Mouse (Mus musculus) spleen, adult 2 months (tissue): ENCODE results near the gene Stox2. TPM values are rescaled to one million over a fixed set of nuclear protein-coding genes. Genes with fewer than 3 reads are reported as not detected.
A peak's percentile ranks its signal among the peaks of the same experiment; 100 is the strongest.
"Not testable (repeated sequence)": the region's sequence is repeated elsewhere in the genome, so short reads cannot be mapped to it uniquely, and the experiment has no call there.

Experiments used
- DNase-seq, 2 experiments: peaks; one replicate each; pipeline versions ENCODE4 v3.0.0 to v3.0.0-alpha.2; 2012 to 2021; ENCODE audit warnings: low spot score in 2 of 2, low read depth in 1 of 2
- H3K27ac ChIP-seq: fragments of 200-500 bp; 2 replicates; pipeline ENCODE4 v1.5.1; 2012; ENCODE audit warnings: low read length, inconsistent platforms; ENCODE audit not compliant: insufficient read depth
- H3K27me3 ChIP-seq: fragments of 200-500 bp; 2 replicates; pipeline ENCODE4 v1.6.1; 2012; ENCODE audit warnings: mild to moderate bottlenecking, moderate library complexity, low read length, inconsistent platforms; ENCODE audit not compliant: control insufficient read depth, insufficient read depth
- H3K36me3 ChIP-seq: fragments of 200-500 bp; 2 replicates; pipeline ENCODE4 v1.6.1; 2012; ENCODE audit warnings: mild to moderate bottlenecking, low read length, inconsistent platforms; ENCODE audit not compliant: control insufficient read depth, insufficient read depth
- H3K4me1 ChIP-seq: fragments of 200-500 bp; 2 replicates; pipeline ENCODE4 v1.6.1; 2011; ENCODE audit warnings: inconsistent platforms; ENCODE audit not compliant: control insufficient read depth, insufficient read depth, insufficient read length
- H3K4me3 ChIP-seq: fragments of 200-500 bp; 2 replicates; pipeline ENCODE4 v1.5.1; 2011; ENCODE audit warnings: mild to moderate bottlenecking, inconsistent platforms; ENCODE audit not compliant: insufficient read depth, insufficient read length; ENCODE audit errors: extremely low read depth
- CTCF ChIP-seq: fragments of 200-500 bp; IDR thresholded peaks from 2 replicates; pipeline ENCODE4 v1.5.1; 2011; ENCODE audit warnings: mild to moderate bottlenecking, inconsistent platforms; ENCODE audit not compliant: insufficient read depth, insufficient read length, insufficient replicate concordance; ENCODE audit errors: extremely low read depth
- POLR2A ChIP-seq: fragments of 200-500 bp; IDR thresholded peaks from 2 replicates; pipeline ENCODE4 v1.6.1; 2011; ENCODE audit warnings: low read depth, low read length, inconsistent platforms
- WGBS: fragments of 180-500 bp; shearing (Covaris S2); methylation state at CpG from one replicate; pipeline ENCODE4 v1.1.7; 2018; 5-methylcytosine and 5-hydroxymethylcytosine counted together
- polyA plus RNA-seq: library from polyadenylated mRNA; depleted of rRNA; stranded (reverse); fragments of >200 nt; gene quantifications from 2 replicates; pipeline ENCODE4 v1.2.3, GENCODE M21; 2012

Gene Stox2
- polyA plus RNA-seq, 1 experiment, result 0.50 TPM

DNA sequence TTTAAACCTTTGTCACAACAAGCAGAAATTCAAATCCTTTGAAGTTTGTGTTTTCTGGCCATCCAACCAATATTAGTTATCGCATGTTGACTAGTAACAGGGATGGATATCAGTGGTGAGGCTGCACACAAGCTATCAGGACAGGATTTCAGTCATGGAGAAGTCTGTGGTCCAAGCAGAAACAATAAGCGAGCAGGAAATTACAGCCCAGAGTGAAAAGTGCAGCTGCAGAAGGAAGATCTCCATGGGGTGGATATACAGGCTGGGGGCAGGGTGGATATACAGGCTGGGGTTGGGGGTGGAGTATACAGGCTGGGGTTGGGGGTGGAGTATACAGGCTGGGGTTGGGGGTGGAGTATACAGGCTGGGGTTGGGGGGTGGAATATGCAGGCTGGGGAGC is 10.3 kb downstream of the Stox2 start:
- no peaks in the 10 kb centered on the region for H3K4me1 ChIP-seq
- H3K4me3 ChIP-seq, result no peak overlapping the region
- no peak for TF ChIP-seq POLR2A
- no peak for TF ChIP-seq CTCF
- WGBS, result 82% methylated on average over 2 of the region's 2 CpGs
- DNase-seq, result no peak
- H3K27ac ChIP-seq, result no peak overlapping the region
- no peaks in the 10 kb centered on the region for H3K27me3 ChIP-seq
- H3K36me3 ChIP-seq, result no peaks in the 10 kb centered on the region

DNA sequence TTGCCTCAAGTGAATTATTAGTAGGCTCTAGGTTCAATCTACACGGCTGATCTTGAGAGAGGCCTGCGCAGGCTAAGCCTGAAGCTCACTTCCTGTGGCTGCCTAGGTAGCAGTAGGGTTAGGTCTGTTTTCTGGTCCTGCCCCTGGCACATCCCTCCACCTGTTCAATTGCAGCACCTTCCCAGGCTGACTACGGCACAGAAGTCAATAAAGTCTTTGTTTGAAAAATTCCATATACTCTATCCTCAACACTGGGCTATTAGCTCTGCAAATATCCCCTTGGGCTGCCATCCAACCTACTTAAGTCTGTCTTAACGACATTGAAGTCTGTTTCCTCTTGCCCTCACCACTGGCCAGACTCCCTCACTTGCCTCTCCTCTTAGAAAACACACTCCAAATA is 10.8 kb downstream of the Stox2 start:
- Histone ChIP-seq H3K27ac (no peak overlapping the region), H3K27me3 (no peaks in the 10 kb centered on the region), H3K36me3 (no peaks in the 10 kb centered on the region), H3K4me1 (no peaks in the 10 kb centered on the region), H3K4me3 (no peak overlapping the region)
- 70% methylated on average over 4 of the region's 4 CpGs for WGBS
- no peak for TF ChIP-seq CTCF
- no peak for TF ChIP-seq POLR2A
- no peak for DNase-seq

DNA sequence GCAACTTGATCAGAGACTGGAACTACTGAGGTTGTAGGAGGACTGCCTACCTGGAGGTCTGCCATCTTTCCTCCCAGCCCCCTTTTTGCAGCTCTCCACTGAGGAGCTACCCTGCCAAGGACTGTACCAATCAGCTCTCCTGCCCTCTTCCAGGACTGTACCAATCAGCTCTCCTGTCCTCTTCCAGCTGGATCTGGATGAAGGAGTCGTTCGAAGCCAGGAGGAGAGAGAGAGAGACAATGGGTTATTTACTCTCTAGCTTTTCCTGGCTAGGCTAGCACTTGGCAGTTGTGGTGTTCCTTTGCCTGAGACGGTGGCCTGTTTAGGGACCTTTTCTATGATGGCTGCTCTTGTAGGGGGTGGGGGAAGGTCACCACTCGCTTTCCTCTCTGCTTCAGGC is 14.9 kb downstream of the Stox2 start:
- H3K36me3 ChIP-seq, result no peaks in the 10 kb centered on the region
- H3K4me1 ChIP-seq, result no peaks in the 10 kb centered on the region
- no peaks in the 10 kb centered on the region for H3K27me3 ChIP-seq
- H3K4me3 ChIP-seq, result no peak overlapping the region
- no peak for DNase-seq
- H3K27ac ChIP-seq, result no peak overlapping the region
- 74% methylated on average over 4 of the region's 4 CpGs for WGBS
- TF ChIP-seq CTCF (no peak), POLR2A (no peak)

DNA sequence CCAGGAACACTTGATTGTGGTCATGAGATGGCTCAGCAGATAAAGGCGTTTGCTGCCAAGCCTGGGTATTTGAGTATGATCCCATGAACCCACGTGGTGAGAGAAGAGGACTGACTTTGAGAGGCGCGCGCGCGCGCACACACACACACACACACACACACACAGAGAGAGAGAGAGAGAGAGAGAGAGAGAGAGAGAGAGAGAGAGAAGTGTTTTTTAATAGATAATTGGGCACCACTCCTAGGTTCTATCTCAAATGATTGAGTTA is 32.0 kb downstream of the Stox2 start:
- 15% methylated on average over 8 of the region's 8 CpGs for WGBS
- H3K4me1 ChIP-seq, H3K36me3 ChIP-seq, H3K4me3 ChIP-seq, DNase-seq, H3K27ac ChIP-seq: not testable (repeated sequence)
- peaks cover 20% of the 10 kb centered on the region for H3K27me3 ChIP-seq

DNA sequence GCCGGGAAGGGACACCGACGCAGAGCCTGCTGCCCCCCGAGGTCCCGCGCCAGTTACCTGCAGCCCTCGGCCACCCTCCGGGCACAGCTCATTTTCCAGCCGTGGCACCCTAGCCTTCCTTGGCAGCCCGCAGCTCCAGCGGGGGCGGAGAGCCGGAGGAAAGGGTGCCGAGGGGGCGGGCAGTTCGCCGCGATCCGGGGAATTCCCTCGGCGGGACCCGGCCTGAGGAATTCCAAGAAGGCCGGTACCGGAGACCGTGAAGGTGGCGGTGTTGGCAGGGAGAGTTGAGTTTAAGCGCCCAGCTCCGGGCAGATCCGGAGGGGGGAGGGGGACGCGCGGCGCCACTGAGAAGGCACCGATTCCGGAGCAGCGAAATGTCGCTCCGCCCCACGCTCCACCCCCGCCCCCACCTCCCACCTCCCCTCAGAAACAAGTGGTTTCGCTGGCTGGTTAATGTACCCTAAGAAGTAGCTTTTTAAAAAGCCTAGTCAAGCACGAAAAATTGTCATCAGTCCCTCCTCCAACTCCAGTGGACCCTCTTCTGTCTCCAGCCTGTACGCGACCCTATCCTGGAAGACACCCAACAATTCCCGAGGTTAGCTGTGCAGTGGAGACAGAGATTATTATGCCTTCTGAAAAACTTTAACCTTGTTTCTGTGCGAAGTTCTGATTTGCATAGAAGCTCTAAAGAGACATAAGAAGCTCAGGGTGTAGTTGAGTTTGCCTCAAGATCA is 32.5 kb downstream of the Stox2 start:
- TF ChIP-seq CTCF, result no peak
- peak in 1 of 2 experiments; percentile 3 for DNase-seq
- Histone ChIP-seq H3K4me3 (peak overlapping the region; percentile 44; the same call in 1 of the 2 replicates), H3K27me3 (peaks cover 22% of the 10 kb centered on the region), H3K36me3 (no peaks in the 10 kb centered on the region), H3K4me1 (peaks cover 5% of the 10 kb centered on the region; the same call in 1 of the 2 replicates), H3K27ac (no peak overlapping the region)
- WGBS, result 1% methylated on average over 44 of the region's 46 CpGs

DNA sequence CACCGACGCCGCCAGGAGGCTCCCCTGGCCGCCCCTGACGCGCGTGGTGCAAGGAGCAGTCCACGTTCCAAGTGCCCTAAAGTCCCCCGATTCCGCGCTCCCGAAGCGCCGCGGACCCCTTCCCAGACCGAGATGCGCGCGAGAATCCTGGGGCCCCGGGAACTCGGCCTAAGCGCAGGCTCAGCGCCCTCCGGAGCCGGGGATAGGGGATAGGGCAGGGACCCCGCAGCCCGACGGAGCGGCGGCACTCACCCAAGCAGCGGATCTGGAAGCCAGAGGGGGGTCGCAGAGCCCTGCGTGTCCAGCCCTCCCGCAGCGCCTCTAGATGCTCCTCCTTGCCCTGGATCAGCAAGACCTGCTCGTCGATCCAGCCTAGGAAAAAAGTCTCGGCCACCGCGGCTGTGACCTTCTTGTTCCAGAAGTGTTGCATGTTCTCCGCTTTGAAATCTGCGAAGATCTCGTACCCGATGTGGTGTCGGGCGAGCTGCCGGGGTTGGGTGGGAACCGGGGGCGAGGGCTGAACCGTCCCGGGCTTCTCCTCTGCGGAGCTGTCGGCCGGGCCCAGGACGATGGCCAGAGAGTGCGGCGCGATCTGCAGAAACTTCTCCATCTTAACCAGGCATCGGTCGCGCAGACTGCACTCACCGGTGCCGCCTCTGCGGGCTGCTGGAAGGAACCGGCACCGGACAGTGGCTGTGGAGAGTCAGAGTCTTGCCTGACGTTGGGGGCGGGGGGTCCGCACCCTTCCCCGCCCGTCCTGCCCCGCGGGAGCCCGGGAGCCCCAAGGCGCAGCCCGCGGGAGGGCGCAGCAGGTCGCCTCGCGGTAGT is 33.3 kb downstream of the Stox2 start:
- 2% methylated on average over 76 of the region's 81 CpGs for WGBS
- DNase-seq, result no peak

More for the DNA sequence above, 33.3 kb downstream of the Stox2 start:
- Histone ChIP-seq H3K27ac (no peak overlapping the region), H3K27me3 (peaks cover 22% of the 10 kb centered on the region), H3K4me1 (peaks cover 5% of the 10 kb centered on the region; the same call in 1 of the 2 replicates), H3K4me3 (peak overlapping the region; percentile 44), H3K36me3 (no peaks in the 10 kb centered on the region)
- TF ChIP-seq CTCF (no peak), POLR2A (no peak)
